Mouse (Mus musculus): ENCODE results near the gene Carnmt1. TPM values are rescaled to one million over a fixed set of nuclear protein-coding genes. Genes with fewer than 3 reads are reported as not detected.
"Not testable (repeated sequence)": the region's sequence is repeated elsewhere in the genome, so short reads cannot be mapped to it uniquely, and the experiment has no call there.

Carnmt1 gene
- polyA plus RNA-seq, 1 experiment from 2014 or later = 25.4 TPM

- ATAC-seq (replicated peaks; ENCODE audit: insufficient number of reproducible peaks, insufficient read depth, low FRiP score, low read depth) = peak; percentile 63
- 0% methylated on average over 43 of the region's 46 CpGs for WGBS
Measured at GRCm38 (mm10) chr19:18713357-18713756, 42.8 kb downstream of the Carnmt1 start.

GRCm38 (mm10) chr19:18716374-18716773 lies 45.8 kb downstream of the Carnmt1 start:
- no peak overlapping the region for H3K9ac ChIP-seq
- H3K27me3 ChIP-seq = no peaks in the 10 kb centered on the region
- ATAC-seq (replicated peaks; ENCODE audit: insufficient number of reproducible peaks, insufficient read depth, low FRiP score, low read depth) = no peak
- no peak overlapping the region for H3K27ac ChIP-seq
- no peaks in the 10 kb centered on the region for H3K9me3 ChIP-seq (replicated peaks)
- peaks cover 46% of the 10 kb centered on the region for H3K4me1 ChIP-seq (replicated peaks)
- 33% methylated on average over 1 of the region's 1 CpGs for WGBS
- H3K36me3 ChIP-seq = peaks cover 6% of the 10 kb centered on the region; the same call in 1 of the 2 replicates
- H3K4me3 ChIP-seq = no peak overlapping the region
- no peak overlapping the region for H3K4me2 ChIP-seq

More at GRCm38 (mm10) chr19:18713357-18713756, 42.8 kb downstream of the Carnmt1 start:
- Histone ChIP-seq H3K4me3 (peak overlapping the region; percentile 77), H3K9ac (peak overlapping the region; percentile 78), H3K4me1 (replicated peaks) (peaks cover 42% of the 10 kb centered on the region), H3K27ac (peak overlapping the region; percentile 97), H3K4me2 (peak overlapping the region; percentile 90)
- H3K27me3 ChIP-seq; H3K36me3 ChIP-seq; H3K9me3 ChIP-seq (replicated peaks): not testable (repeated sequence)

DNA sequence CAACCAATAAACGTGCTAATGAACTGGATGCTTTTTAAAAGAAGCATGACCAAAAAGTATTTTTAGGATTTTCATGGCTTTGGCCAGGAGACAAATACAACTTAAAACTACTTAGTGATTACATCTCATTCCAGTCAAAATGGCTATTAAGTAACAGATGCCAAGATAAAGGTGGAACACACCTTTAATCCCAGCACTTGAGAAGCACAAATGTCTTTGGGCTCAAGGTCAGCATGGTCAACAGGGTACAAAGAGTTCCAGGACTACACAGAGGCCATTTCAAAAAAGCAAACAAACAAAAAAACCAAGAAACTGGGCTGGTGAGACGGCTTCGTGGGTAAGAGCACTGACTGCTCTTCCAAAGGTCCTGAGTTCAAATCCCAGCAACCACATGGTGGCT lies 49.8 kb downstream of the Carnmt1 start:
- Histone ChIP-seq H3K4me2 (no peak overlapping the region), H3K4me1 (replicated peaks) (peaks cover 21% of the 10 kb centered on the region), H3K9me3 (replicated peaks) (no peaks in the 10 kb centered on the region), H3K9ac (no peak overlapping the region), H3K27ac (no peak overlapping the region), H3K36me3 (peaks cover 6% of the 10 kb centered on the region; the same call in 1 of the 2 replicates), H3K27me3 (no peaks in the 10 kb centered on the region), H3K4me3 (no peak overlapping the region)
- ATAC-seq (replicated peaks; ENCODE audit: insufficient number of reproducible peaks, insufficient read depth, low FRiP score, low read depth) = no peak
- WGBS = 82% methylated on average over 3 of the region's 3 CpGs

DNA sequence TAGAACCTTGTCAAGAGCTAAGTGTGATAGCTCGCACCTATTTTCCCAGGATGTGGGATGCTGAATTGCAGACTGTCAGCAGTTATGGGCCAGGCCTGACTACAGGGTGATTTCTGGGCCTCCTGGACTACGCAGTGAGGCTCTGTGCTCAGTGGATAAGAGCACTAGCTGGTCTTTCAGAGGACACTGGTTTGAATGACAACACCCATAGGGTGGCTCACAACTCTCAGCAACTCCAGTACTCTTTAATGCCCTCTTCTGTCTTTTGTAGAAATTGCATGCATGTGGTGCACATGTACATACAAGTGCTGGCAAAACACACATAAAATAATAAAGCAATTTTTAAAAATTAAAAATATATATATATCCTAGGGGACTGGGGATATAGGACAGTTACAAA lies 54.6 kb downstream of the Carnmt1 start:
- H3K9ac ChIP-seq = no peak overlapping the region
- H3K27me3 ChIP-seq = no peaks in the 10 kb centered on the region
- H3K36me3 ChIP-seq = no peaks in the 10 kb centered on the region
- no peaks in the 10 kb centered on the region for H3K9me3 ChIP-seq (replicated peaks)
- no peak for ATAC-seq (replicated peaks; ENCODE audit: insufficient number of reproducible peaks, insufficient read depth, low FRiP score, low read depth)
- no peak overlapping the region for H3K4me3 ChIP-seq
- H3K4me1 ChIP-seq (replicated peaks) = peaks cover 2% of the 10 kb centered on the region
- H3K27ac ChIP-seq = no peak overlapping the region
- 69% methylated on average over 2 of the region's 2 CpGs for WGBS
- H3K4me2 ChIP-seq = no peak overlapping the region

DNA sequence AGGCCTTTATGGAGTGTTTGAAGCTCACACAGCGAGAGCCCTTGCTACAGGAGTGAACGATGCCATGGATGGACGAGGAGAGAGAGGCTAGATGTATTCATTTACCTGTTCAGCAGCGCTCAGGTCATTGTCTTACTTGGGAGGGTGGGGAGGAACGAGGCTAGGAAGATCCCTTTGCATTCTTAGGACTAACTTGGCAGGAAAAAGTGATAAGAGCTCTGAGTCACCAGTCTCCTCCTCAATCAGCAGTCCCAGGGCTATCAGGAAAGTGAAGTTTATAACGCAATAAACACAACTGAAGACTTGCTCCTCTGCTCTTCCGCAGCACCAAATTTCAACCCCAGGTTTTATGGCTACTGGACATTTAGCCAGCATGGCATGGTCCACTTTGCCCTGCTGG lies 59.7 kb downstream of the Carnmt1 start:
- peaks cover 2% of the 10 kb centered on the region; the same call in 1 of the 2 replicates for H3K27me3 ChIP-seq
- no peak for ATAC-seq (replicated peaks; ENCODE audit: insufficient number of reproducible peaks, insufficient read depth, low FRiP score, low read depth)
- H3K36me3 ChIP-seq = no peaks in the 10 kb centered on the region
- peaks cover 16% of the 10 kb centered on the region for H3K4me1 ChIP-seq (replicated peaks)
- 49% methylated on average over 7 of the region's 7 CpGs for WGBS
- no peak overlapping the region for H3K27ac ChIP-seq
- H3K4me3 ChIP-seq = no peak overlapping the region
- H3K9me3 ChIP-seq (replicated peaks) = no peaks in the 10 kb centered on the region
- H3K9ac ChIP-seq = no peak overlapping the region
- no peak overlapping the region for H3K4me2 ChIP-seq

DNA sequence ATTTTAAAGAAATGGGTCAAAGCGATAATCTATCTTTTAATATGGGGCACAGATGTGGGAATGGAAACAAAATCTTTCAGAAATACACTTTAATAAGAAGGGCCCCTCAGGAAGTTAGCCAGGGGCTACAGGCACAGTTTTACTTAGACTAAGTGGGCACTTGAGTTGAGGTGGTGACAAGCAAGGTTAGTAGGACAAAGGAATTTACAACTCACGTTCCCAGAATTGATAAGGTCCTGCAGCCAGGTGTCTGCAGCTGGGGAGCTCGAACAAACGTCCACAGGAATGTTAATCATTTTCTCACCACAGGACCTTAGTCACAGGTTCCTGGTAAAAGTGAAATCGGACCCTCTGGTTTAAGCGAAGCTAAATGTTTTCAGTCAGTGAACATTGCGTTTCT lies 60.5 kb downstream of the Carnmt1 start:
- no peak overlapping the region for H3K9ac ChIP-seq
- no peak overlapping the region for H3K27ac ChIP-seq
- 24% methylated on average over 7 of the region's 7 CpGs for WGBS
- H3K4me2 ChIP-seq = peak overlapping the region; percentile 30
- 0 out of 2 replicates have a peak overlapping the region, but pooled peaks have one; percentile 6 for H3K4me3 ChIP-seq
- peaks cover 16% of the 10 kb centered on the region for H3K4me1 ChIP-seq (replicated peaks)
- H3K36me3 ChIP-seq = no peaks in the 10 kb centered on the region
- ATAC-seq (replicated peaks; ENCODE audit: insufficient number of reproducible peaks, insufficient read depth, low FRiP score, low read depth) = no peak
- H3K9me3 ChIP-seq (replicated peaks) = no peaks in the 10 kb centered on the region
- peaks cover 3% of the 10 kb centered on the region; the same call in 1 of the 2 replicates for H3K27me3 ChIP-seq

DNA sequence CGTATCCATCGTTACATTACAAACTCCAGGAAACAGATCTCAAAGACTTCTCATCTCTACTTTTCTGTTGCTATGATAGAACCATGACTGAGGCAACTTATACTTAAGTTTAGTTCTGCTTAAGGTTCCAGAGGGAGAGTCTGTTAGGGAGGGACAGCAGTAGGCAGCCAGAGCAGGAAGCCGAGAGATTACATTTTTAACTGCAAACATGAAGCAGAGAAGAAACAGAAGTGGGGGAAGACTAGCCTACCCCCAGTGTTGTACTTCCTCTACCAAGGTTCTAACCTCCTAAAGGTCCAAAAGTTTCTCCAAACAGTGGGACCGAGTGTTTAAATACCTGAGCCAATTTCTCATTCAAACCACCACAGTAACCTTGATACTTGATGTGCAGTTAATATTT lies 65.3 kb downstream of the Carnmt1 start:
- H3K9ac ChIP-seq = no peak overlapping the region
- no peak overlapping the region for H3K4me2 ChIP-seq
- ATAC-seq (replicated peaks; ENCODE audit: insufficient number of reproducible peaks, insufficient read depth, low FRiP score, low read depth) = no peak
- WGBS = 88% methylated on average over 4 of the region's 4 CpGs
- H3K27ac ChIP-seq = no peak overlapping the region
- peaks cover 3% of the 10 kb centered on the region; the same call in 1 of the 2 replicates for H3K27me3 ChIP-seq
- H3K9me3 ChIP-seq (replicated peaks) = no peaks in the 10 kb centered on the region
- H3K4me3 ChIP-seq = no peak overlapping the region
- H3K4me1 ChIP-seq (replicated peaks) = peaks cover 6% of the 10 kb centered on the region; the same call in 1 of the 2 replicates
- no peaks in the 10 kb centered on the region for H3K36me3 ChIP-seq

DNA sequence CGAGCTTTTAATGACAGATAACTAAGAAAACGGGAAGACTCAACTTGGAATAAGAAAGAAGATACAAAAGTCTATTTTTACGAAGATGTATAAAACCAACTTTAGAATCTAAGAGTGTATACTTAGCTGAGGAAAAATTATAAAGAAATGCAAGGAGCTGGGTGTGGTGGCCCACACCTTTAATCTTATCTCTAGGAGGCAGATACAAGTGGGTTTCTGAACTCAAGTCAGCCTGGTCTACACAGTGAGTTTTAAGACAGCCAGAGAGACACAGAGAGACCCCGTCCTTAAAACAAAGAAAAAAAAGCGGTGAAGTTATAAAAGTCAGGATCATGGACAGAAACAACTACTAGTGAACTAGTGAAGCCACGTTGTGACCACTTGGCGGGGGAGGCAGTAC lies 68.6 kb downstream of the Carnmt1 start:
- H3K9me3 ChIP-seq (replicated peaks) = no peaks in the 10 kb centered on the region
- no peak for ATAC-seq (replicated peaks; ENCODE audit: insufficient number of reproducible peaks, insufficient read depth, low FRiP score, low read depth)
- 80% methylated on average over 7 of the region's 7 CpGs for WGBS

GRCm38 (mm10) chr19:18743946-18744345 lies 73.4 kb downstream of the Carnmt1 start:
- no peaks in the 10 kb centered on the region for H3K9me3 ChIP-seq (replicated peaks)
- no peak overlapping the region for H3K27ac ChIP-seq
- no peaks in the 10 kb centered on the region for H3K36me3 ChIP-seq
- H3K27me3 ChIP-seq = no peaks in the 10 kb centered on the region
- no peak overlapping the region for H3K4me2 ChIP-seq
- H3K9ac ChIP-seq = no peak overlapping the region
- no peak for ATAC-seq (replicated peaks; ENCODE audit: insufficient number of reproducible peaks, insufficient read depth, low FRiP score, low read depth)
- no peak overlapping the region for H3K4me3 ChIP-seq
- WGBS = 77% methylated on average over 5 of the region's 5 CpGs
- H3K4me1 ChIP-seq (replicated peaks) = no peaks in the 10 kb centered on the region

More for the DNA sequence above, 68.6 kb downstream of the Carnmt1 start:
- Histone ChIP-seq H3K27me3 (peaks cover 3% of the 10 kb centered on the region; the same call in 1 of the 2 replicates), H3K36me3 (no peaks in the 10 kb centered on the region), H3K9ac (no peak overlapping the region), H3K4me2 (no peak overlapping the region), H3K27ac (no peak overlapping the region), H3K4me1 (replicated peaks) (no peaks in the 10 kb centered on the region), H3K4me3 (no peak overlapping the region)

- H3K4me3 ChIP-seq = no peak overlapping the region
- no peak for ATAC-seq (replicated peaks; ENCODE audit: insufficient number of reproducible peaks, insufficient read depth, low FRiP score, low read depth)
- H3K4me1 ChIP-seq (replicated peaks) = peaks cover 11% of the 10 kb centered on the region
- no peaks in the 10 kb centered on the region; the same call in none of the 2 replicates for H3K27me3 ChIP-seq
- no peak overlapping the region for H3K27ac ChIP-seq
- no peak overlapping the region for H3K4me2 ChIP-seq
- no peaks in the 10 kb centered on the region for H3K36me3 ChIP-seq
- WGBS = 84% methylated on average over 5 of the region's 5 CpGs
- H3K9me3 ChIP-seq (replicated peaks) = no peaks in the 10 kb centered on the region
- no peak overlapping the region for H3K9ac ChIP-seq
Measured at GRCm38 (mm10) chr19:18746576-18747340, 76.2 kb downstream of the Carnmt1 start.

- ATAC-seq (replicated peaks; ENCODE audit: insufficient number of reproducible peaks, insufficient read depth, low FRiP score, low read depth) = no peak
- WGBS = 87% methylated on average over 4 of the region's 4 CpGs
- Histone ChIP-seq H3K9me3 (replicated peaks) (no peaks in the 10 kb centered on the region), H3K27ac (no peak overlapping the region), H3K4me2 (no peak overlapping the region), H3K4me3 (no peak overlapping the region), H3K36me3 (no peaks in the 10 kb centered on the region), H3K27me3 (no peaks in the 10 kb centered on the region; the same call in none of the 2 replicates), H3K4me1 (replicated peaks) (peaks cover 11% of the 10 kb centered on the region), H3K9ac (no peak overlapping the region)
Measured at GRCm38 (mm10) chr19:18747379-18747778, 76.8 kb downstream of the Carnmt1 start.

All from heart, embryonic 15.5 days (tissue).